Mouse (Mus musculus) v-Abl transformed pro-B cells (cell line): ENCODE measurements around the gene Prkcz.

Experiments used
- in situ Hi-C, 2 experiments: fragments of 400-800 bp; cut with MboI; formaldehyde crosslinking; loops; one replicate each; pipeline ENCODE4 v1.15.1; 2025; ENCODE audit not compliant: unreplicated experiment in 2 of 2

Gene Prkcz

GRCm38 (mm10) chr4:155359560-155360464, 1.3 kb downstream of the Prkcz start:
- in situ Hi-C loops, result no loop called here

GRCm38 (mm10) chr4:155357601-155358000, 3.6 kb downstream of the Prkcz start:
- in situ Hi-C loops, result no loop called here

- in situ Hi-C loops, result no loop called here
These were observed 4.8 kb downstream of the Prkcz start for GRCm38 (mm10) chr4:155356354-155356753.

- in situ Hi-C loops, result no loop called here
These were observed 6.6 kb downstream of the Prkcz start for GRCm38 (mm10) chr4:155354546-155354945.

GRCm38 (mm10) chr4:155354035-155354434, 7.1 kb downstream of the Prkcz start:
- in situ Hi-C loops, result no loop called here

GRCm38 (mm10) chr4:155352581-155352980, 8.6 kb downstream of the Prkcz start:
- in situ Hi-C loops, result no loop called here

GRCm38 (mm10) chr4:155346350-155346749, 14.8 kb downstream of the Prkcz start:
- in situ Hi-C loops, result no loop called here

GRCm38 (mm10) chr4:155345608-155345953, 15.6 kb downstream of the Prkcz start:
- in situ Hi-C loops, result no loop called here

GRCm38 (mm10) chr4:155344716-155345607, 16.2 kb downstream of the Prkcz start:
- in situ Hi-C loops, result no loop called here

- in situ Hi-C loops, result no loop called here
These were observed 16.9 kb downstream of the Prkcz start for GRCm38 (mm10) chr4:155344299-155344600.

GRCm38 (mm10) chr4:155343415-155344298, 17.5 kb downstream of the Prkcz start:
- in situ Hi-C loops, result no loop called here

- in situ Hi-C loops, result no loop called here
These were observed 24.7 kb downstream of the Prkcz start for GRCm38 (mm10) chr4:155336284-155337050.

GRCm38 (mm10) chr4:155332253-155332652, 28.9 kb downstream of the Prkcz start:
- in situ Hi-C loops, result no loop called here

- in situ Hi-C loops, result loop anchor here (10.0 kb wide), 3 partner anchors 146 to 446 kb away; partner anchors contain the start of genes Vwa1 (in 2 of the 2) and Fndc10 (in 1 of the 2)
These were observed 32.8 kb downstream of the Prkcz start for GRCm38 (mm10) chr4:155328385-155328784.

- in situ Hi-C loops, result loop anchor here (10.0 kb wide), 3 partner anchors 149 to 449 kb away; partner anchors contain the start of genes Vwa1 (in 2 of the 2) and Fndc10 (in 1 of the 2)
These were observed 35.4 kb downstream of the Prkcz start for GRCm38 (mm10) chr4:155325773-155326172.

GRCm38 (mm10) chr4:155324511-155324910, 36.6 kb downstream of the Prkcz start:
- in situ Hi-C loops, result loop anchor here (5.0 to 10.0 kb wide), 5 partner anchors 150 to 450 kb away; partner anchors contain the start of genes Vwa1 (in 2 of the 2) and Fndc10 (in 1 of the 2)

- in situ Hi-C loops, result loop anchor here (5.0 to 10.0 kb wide), 5 partner anchors 152 to 452 kb away; partner anchors contain the start of genes Vwa1 (in 2 of the 2) and Fndc10 (in 1 of the 2)
These were observed 37.9 kb downstream of the Prkcz start for GRCm38 (mm10) chr4:155323081-155323795.
